Mouse (Mus musculus) testis, postnatal 14 days (tissue): ENCODE data around the gene Gpr107.
"Not testable (repeated sequence)": the region's sequence is repeated elsewhere in the genome, so short reads cannot be mapped to it uniquely, and the experiment has no call there.

ENCODE experiments used
- DNase-seq: peaks from one replicate; pipeline ENCODE4 v3.0.0; 2021; ENCODE audit warnings: low spot score

The Gpr107 gene

DNA sequence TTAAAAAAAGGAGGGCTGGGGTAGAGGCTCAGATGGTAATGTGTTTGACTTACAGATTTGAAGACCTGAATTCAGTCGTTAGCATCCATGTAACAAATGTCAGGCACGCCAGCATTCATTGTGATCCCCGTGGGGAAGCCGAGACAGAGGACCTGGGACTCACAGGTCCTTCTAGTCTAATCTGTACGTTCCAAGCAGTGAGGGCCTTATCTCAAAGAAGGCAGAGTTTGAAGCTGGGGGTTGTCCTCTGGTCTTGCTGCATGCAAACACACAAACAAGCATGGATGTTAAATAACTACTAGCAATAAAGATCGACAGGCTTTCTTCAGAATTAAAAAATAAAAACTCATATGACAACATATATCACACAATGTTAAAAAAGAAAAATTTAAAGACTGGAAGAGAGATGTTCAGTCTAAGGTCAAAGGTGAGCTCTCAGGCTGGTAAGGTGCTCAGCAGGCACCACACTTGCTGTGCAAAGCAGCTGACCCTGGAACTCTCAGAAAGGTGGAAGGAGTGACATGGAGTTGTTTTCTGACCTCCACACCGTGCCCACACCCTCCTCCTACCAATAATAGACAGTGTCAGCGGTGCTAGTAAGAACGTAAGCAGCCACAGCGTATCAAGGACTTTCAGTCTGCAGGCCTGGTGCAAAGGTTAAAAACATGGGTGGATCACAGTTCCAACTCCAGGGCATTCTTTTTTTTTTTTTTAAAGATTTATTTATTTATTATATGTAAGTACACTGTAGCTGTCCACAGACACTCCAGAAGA is 8.2 kb downstream of the Gpr107 start:
- DNase-seq, result no peak

GRCm38 (mm10) chr2:31161620-31162019 is 9.5 kb downstream of the Gpr107 start:
- no peak for DNase-seq

DNA sequence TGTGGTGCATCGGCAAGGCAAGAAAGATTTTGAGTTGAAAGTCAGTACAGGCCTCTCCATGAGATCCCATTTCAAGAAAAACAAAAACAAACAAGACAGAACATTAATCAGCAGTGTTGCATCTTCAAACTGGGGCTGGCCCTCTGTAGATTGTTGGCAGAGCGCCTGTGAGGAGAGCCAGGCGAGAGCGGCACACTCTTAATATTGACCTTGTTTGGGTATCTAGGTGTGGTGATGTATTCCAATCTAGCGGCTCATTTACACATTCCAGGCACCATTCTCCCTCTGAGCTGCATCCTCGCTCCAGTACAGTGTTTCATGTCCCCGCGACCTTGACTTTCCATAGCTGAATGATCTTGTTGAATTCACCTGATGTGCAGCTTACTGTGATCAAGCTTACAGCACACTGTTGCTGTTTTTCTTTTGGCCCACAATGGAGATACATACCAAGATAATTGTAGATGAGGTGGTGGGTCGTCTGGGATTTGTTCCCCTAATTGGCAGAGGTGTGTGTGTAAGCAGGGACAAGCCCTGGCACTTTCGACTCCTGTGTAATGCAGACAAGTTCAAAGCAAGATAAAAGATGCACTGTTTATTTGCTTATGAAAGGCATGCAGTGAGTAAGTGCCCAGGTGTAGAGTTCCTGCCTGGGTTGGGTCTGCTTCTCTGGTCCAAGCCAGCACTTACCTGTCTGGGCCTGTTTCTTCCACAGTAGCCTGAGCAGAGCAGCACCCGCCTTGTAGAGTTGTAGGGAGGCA is 11.4 kb downstream of the Gpr107 start:
- DNase-seq, result no peak

GRCm38 (mm10) chr2:31164841-31165455 is 12.8 kb downstream of the Gpr107 start:
- DNase-seq, result no peak

- no peak for DNase-seq
These were observed 13.4 kb downstream of the Gpr107 start for GRCm38 (mm10) chr2:31165529-31165928.

- DNase-seq, result not testable (repeated sequence)
These were observed 15.5 kb downstream of the Gpr107 start for GRCm38 (mm10) chr2:31167571-31167970.

DNA sequence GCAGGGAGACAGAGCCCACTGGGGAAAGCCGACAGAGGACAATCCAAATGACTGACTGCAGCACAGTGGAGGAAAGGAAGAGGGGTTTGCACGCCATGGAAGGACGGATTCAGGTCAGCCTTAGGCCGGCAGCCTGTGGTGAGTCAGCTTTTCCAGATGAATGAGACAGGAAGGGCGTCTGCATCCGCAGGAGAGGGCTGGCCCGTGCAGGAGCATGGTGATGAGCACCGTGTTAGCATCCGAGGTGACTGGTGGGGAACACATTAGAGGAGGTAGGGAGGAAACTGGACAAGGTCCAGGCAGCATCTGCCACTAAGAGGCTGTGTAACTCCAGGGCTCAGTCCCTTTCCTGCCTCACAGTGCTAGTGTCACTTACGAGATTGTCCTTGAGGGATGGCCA is 16.9 kb downstream of the Gpr107 start:
- no peak for DNase-seq

GRCm38 (mm10) chr2:31170164-31170563 is 18.0 kb downstream of the Gpr107 start:
- DNase-seq, result no peak

DNA sequence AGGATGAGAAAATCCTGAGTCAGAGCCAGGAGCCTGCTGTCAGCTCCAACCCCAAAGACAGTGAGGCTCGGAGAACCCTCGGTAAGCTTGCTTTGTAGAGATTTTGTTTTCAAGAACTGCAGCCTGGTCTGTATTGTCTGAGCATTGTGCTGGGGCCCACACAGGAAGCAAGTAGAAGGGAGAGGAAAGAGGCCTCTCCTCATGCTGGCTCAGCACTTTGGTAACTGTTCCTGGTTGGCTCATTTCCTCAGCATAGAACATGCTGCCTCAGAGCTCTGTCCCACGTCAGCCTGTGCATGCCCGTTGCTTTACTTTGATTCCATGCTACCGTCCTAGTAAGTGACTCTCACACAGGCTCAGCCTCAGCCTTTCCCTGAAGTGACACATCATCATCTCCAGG is 19.9 kb downstream of the Gpr107 start:
- DNase-seq, result no peak

DNA sequence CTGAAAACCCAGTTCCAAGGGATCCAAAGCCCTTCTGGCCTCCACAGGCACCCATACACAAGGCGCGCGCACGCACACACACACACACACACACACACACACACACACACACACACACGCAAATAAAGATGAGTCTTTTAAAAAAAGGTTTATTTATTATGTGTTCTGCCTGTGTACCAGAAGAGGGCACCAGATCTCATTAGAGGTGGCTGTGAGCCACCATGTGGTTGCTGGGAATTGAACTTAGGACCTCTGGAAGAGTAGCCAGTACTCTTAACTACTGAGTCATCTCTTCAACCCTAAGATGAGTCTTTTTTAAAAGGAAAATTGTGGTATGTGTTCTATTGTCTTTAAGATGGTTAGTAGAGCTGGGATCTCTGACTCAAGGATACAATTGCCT is 20.4 kb downstream of the Gpr107 start:
- DNase-seq, result no peak

DNA sequence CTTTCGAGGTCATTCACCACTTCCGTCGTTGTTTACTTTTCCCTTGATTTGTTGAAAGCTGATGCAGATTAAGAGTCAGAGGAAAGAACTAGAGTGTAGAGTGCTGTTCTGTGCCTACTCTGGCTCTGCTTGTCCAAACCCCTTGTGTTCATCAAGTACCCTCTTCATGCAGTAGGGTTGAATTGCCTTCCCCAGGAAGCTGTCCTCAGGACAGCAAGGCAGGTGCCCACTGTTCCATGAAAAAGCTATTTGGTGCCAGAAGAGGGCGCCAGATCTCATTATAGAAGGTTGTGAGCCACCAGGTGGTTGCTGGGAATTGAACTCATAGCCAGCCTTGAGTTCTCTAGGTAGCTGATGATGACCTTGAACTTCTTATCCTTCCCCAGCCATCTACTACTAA is 21.2 kb downstream of the Gpr107 start:
- DNase-seq, result no peak

GRCm38 (mm10) chr2:31178593-31178992 is 26.5 kb downstream of the Gpr107 start:
- not testable (repeated sequence) for DNase-seq

GRCm38 (mm10) chr2:31179471-31179870 is 27.4 kb downstream of the Gpr107 start:
- no peak for DNase-seq

- no peak for DNase-seq
These were observed 28.0 kb downstream of the Gpr107 start for GRCm38 (mm10) chr2:31180081-31180551.

GRCm38 (mm10) chr2:31182786-31183330 is 30.7 kb downstream of the Gpr107 start:
- DNase-seq, result no peak

- no peak for DNase-seq
These were observed 31.7 kb downstream of the Gpr107 start for GRCm38 (mm10) chr2:31183830-31184229.

DNA sequence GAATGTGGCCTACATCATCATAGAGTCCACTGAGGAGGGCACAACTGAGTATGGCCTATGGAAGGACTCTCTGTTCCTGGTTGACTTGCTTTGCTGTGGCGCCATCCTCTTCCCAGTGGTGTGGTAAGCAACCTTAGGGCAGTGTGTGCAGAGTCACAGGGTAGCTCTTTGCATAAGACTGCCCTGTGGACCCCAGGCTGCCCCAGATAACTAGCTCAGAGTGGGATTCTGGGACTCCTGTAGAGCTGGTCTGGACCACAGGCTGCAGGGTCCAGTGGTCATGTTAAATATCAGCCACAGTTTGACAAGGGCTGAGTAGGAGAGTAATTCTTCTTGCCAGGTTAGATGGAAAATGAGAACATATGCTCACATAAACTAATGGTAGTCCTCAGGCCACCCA is 36.6 kb downstream of the Gpr107 start:
- DNase-seq, result no peak

- no peak for DNase-seq
These were observed 37.5 kb downstream of the Gpr107 start for GRCm38 (mm10) chr2:31189654-31190053.

DNA sequence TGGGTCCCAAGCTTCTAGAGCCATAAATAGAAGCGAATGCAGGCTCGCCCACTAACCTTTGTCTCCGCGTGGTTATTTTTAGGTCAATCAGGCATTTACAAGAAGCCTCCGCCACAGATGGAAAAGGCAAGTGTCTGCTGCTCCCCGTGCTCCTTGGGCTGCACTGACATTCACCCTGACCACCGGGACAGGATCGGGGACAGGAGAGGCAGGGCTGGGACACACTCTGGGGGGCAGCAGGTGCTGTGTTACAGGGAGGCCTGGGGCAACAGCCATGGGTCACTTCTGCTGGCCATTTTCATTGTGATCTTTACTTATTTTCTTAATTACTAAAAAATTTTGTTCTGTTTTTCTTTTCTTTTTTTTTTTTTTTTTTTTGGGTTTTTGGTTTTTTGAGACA is 39.6 kb downstream of the Gpr107 start:
- DNase-seq, result no peak

- no peak for DNase-seq
These were observed 42.4 kb downstream of the Gpr107 start for GRCm38 (mm10) chr2:31194356-31195021.

GRCm38 (mm10) chr2:31198621-31199020 is 46.5 kb downstream of the Gpr107 start:
- DNase-seq, result no peak

- DNase-seq, result no peak
These were observed 47.9 kb downstream of the Gpr107 start for GRCm38 (mm10) chr2:31200051-31200450.
